Mouse (Mus musculus): Measurements from ENCODE around the gene Aak1.

DNA sequence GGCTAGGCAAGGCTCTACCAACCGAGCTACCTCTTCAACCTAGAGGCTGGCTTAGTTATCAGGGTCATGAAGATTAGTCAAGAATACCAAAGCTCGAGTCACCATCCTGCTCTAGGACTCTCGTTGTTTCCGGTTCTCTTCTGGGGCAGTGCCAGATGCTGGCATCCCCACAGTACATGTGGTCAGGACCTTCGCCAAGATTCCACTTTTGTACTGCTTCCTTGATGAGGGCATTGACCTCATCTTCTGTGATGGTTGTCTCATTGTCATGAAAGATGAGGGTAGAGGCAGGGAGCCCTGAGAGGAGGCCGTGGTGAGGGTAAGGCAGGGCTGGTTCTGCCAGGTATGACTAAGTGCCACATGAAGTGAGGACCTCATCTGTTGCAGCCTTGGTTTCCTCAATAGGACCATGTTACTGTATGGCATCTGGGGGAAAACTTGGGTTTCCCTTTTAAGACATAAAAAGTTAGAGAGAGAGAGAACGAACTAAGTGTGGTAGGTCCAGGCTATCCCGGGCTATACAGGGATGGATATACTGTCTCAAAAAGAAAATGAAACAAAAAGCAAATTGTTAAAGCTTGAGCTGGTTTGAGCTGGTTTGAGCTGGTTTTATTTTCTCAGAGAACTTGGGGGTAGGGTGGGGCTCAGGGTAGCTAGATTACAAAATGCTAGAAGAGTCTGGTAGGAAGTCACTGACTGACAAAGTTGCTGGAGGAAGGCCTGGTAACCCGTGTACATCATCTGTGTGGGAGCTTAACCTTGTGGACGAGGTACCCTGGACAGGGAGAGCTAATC is 188.7 kb downstream of the Aak1 start:
- TF ChIP-seq FLI1 (IDR thresholded peaks at IDR 0.05; ENCODE audit: low read length) (no peak), GATA1 (IDR thresholded peaks at IDR 0.05; ENCODE audit: borderline replicate concordance, low read length) (no peak)

Measured in megakaryocyte, embryonic 14.5 days (primary cell).